Mouse (Mus musculus) embryonic facial prominence, embryonic 10.5 days (tissue): ENCODE data around the gene Uxs1. TPM values are rescaled to one million over a fixed set of nuclear protein-coding genes. Genes with fewer than 3 reads are reported as not detected.
A peak's percentile ranks its signal among the peaks of the same experiment; 100 is the strongest.

Experiments used
- DNase-seq: peaks from one replicate; pipeline ENCODE4 v3.0.0-alpha.2; 2017; ENCODE audit warnings: low spot score
- H3K27ac ChIP-seq: fragments of 300-500 bp; sonication (generic); replicated peaks from 2 replicates; pipeline ENCODE4 v1.5.1; 2016; ENCODE audit warnings: mild to moderate bottlenecking
- H3K27me3 ChIP-seq: fragments of 300-500 bp; sonication (generic); replicated peaks from 2 replicates; pipeline ENCODE4 v1.6.1; 2016; ENCODE audit warnings: low read depth, mild to moderate bottlenecking; ENCODE audit not compliant: poor library complexity, severe bottlenecking
- H3K36me3 ChIP-seq: fragments of 300-500 bp; sonication (generic); replicated peaks from 2 replicates; pipeline ENCODE4 v1.6.1; 2016; ENCODE audit warnings: mild to moderate bottlenecking, moderate library complexity
- H3K4me1 ChIP-seq: fragments of 300-500 bp; sonication (generic); 2 replicates; pipeline ENCODE4 v1.6.1; 2016
- H3K4me3 ChIP-seq: fragments of 300-500 bp; sonication (generic); 2 replicates; pipeline ENCODE4 v1.5.1; 2016; ENCODE audit warnings: mild to moderate bottlenecking, moderate library complexity
- H3K9me3 ChIP-seq: fragments of 300-500 bp; sonication (generic); 2 replicates; pipeline ENCODE4 v1.6.1; 2016; ENCODE audit warnings: mild to moderate bottlenecking
- WGBS: fragments of 180-500 bp; shearing (Covaris S2); methylation state at CpG from one replicate; pipeline ENCODE4 v1.1.7; 2016; 5-methylcytosine and 5-hydroxymethylcytosine counted together
- polyA plus RNA-seq: library from polyadenylated mRNA; unstranded; fragments of >200 nt; fragmentation: Nextera tagmentation; extraction: Ambion mirVana; gene quantifications from 2 replicates; pipeline ENCODE4 v1.2.1, GENCODE M21; 2016

Uxs1 gene
- polyA plus RNA-seq, 1 experiment from 2014 or later, result 20.1 TPM

- H3K4me3 ChIP-seq, result no peak overlapping the region
- 0 out of 2 replicates have a peak overlapping the region, but pooled peaks have one; percentile 51 for H3K27ac ChIP-seq
- no peaks in the 10 kb centered on the region for H3K9me3 ChIP-seq
- WGBS, result 22% methylated on average over 4 of the region's 4 CpGs
- H3K36me3 ChIP-seq, result no peaks in the 10 kb centered on the region
- peak; percentile 44 for DNase-seq
- H3K4me1 ChIP-seq, result peaks cover 15% of the 10 kb centered on the region
- H3K27me3 ChIP-seq, result no peaks in the 10 kb centered on the region
Observed at GRCm38 (mm10) chr1:43698577-43699000, 129.0 kb downstream of the Uxs1 start.

Other genes with a start within 250 kb of the Uxs1 start
- gene 1500015O10Rik, start 97.2 kb downstream of the Uxs1 start, polyA plus RNA-seq, result 0.23 TPM in 1 of 2 replicates, not detected in the other
- gene Tpp2, start 105.8 kb upstream of the Uxs1 start, polyA plus RNA-seq, result 78.5 and 78.8 TPM in 2 replicates
- 0.61 and 0.75 TPM in 2 replicates for gene Mettl21c, start 192.2 kb upstream of the Uxs1 start, polyA plus RNA-seq
- gene Gm8251, start 234.1 kb upstream of the Uxs1 start, polyA plus RNA-seq, result 0.19 and 0.24 TPM in 2 replicates